Mouse (Mus musculus) heart, postnatal 25 days (tissue): ENCODE results near the gene Cebpzos. TPM values are rescaled to one million over a fixed set of nuclear protein-coding genes. Genes with fewer than 3 reads are reported as not detected.

ENCODE experiments used
- DNase-seq: peaks from one replicate; pipeline ENCODE4 v3.0.0; 2022; ENCODE audit warnings: low spot score
- intact Hi-C: fragments of 180-260 bp; cut with DNase I; formaldehyde crosslinking; loops from one replicate; pipeline ENCODE4 v1.15.1; 2025
- total RNA-seq, 2 experiments: library from RNA; stranded (reverse); gene quantifications; 2 replicates each; pipeline ENCODE4 v1.2.3; 2021

Cebpzos gene
- total RNA-seq, 2 experiments from 2014 or later = 54.9 to 58.6 TPM

- peak; percentile 93 for DNase-seq
- intact Hi-C loops = loop anchor here (2.0 to 5.0 kb wide), 3 partner anchors 54 to 99 kb away; partner anchors contain the start of genes Eif2ak2, Gpatch11, Heatr5b and Prkd3
Measured at GRCm38 (mm10) chr17:78936466-78937228, 20.3 kb downstream of the Cebpzos start, which contains the start of the genes Cebpz and Ndufaf7. Gene Cebpz, minus strand, starts transcription at chr17:78937066. Gene Ndufaf7, plus strand, starts transcription at chr17:78937136.

GRCm38 (mm10) chr17:78937229-78937853 is 21.0 kb downstream of the Cebpzos start:
- intact Hi-C loops = loop anchor here (2.0 to 5.0 kb wide), 3 partner anchors 55 to 100 kb away; partner anchors contain the start of genes Eif2ak2, Gpatch11, Heatr5b and Prkd3
- no peak for DNase-seq

GRCm38 (mm10) chr17:78938927-78939326 is 22.6 kb downstream of the Cebpzos start:
- DNase-seq = no peak
- intact Hi-C loops = loop anchor here (5.0 kb wide), 2 partner anchors 83 to 102 kb away; partner anchors contain the start of genes Gpatch11, Heatr5b and Prkd3

GRCm38 (mm10) chr17:78942579-78942978 is 26.3 kb downstream of the Cebpzos start:
- intact Hi-C loops = no loop called here
- no peak for DNase-seq

- no peak for DNase-seq
- intact Hi-C loops = no loop called here
Measured at GRCm38 (mm10) chr17:78951225-78951624, 34.9 kb downstream of the Cebpzos start.

GRCm38 (mm10) chr17:78952070-78952469 is 35.8 kb downstream of the Cebpzos start:
- DNase-seq = no peak
- intact Hi-C loops = no loop called here

GRCm38 (mm10) chr17:78953240-78953639 is 36.9 kb downstream of the Cebpzos start:
- no peak for DNase-seq
- intact Hi-C loops = no loop called here

GRCm38 (mm10) chr17:78959473-78959872 is 43.2 kb downstream of the Cebpzos start:
- DNase-seq = no peak
- intact Hi-C loops = no loop called here

GRCm38 (mm10) chr17:78964387-78964786 is 48.1 kb downstream of the Cebpzos start:
- intact Hi-C loops = no loop called here
- no peak for DNase-seq

- intact Hi-C loops = no loop called here
Measured at GRCm38 (mm10) chr17:78966092-78966883, 50.0 kb downstream of the Cebpzos start.

GRCm38 (mm10) chr17:78968500-78968899 is 52.2 kb downstream of the Cebpzos start:
- DNase-seq = no peak
- intact Hi-C loops = no loop called here

More at GRCm38 (mm10) chr17:78966092-78966883, 50.0 kb downstream of the Cebpzos start:
- no peak for DNase-seq

Other genes starting within 250 kb of the Cebpzos start
- gene Strn, start 179.3 kb upstream of the Cebpzos start, total RNA-seq = 10 to 100 TPM; 23.8 to 25.2 TPM
- gene Heatr5b, start 81.1 kb upstream of the Cebpzos start, total RNA-seq = 10 to 100 TPM; 38.6 to 43.0 TPM
- 10 to 100 TPM; 29.4 to 32.3 TPM for gene Gpatch11, start 80.9 kb upstream of the Cebpzos start, total RNA-seq
- gene Eif2ak2, start 33.9 kb upstream of the Cebpzos start, total RNA-seq = 1 to 10 TPM; 8.5 to 9.7 TPM
- gene Sult6b1, start 9.5 kb upstream of the Cebpzos start, total RNA-seq = not detected
- gene Cebpz, start 20.6 kb downstream of the Cebpzos start, total RNA-seq = 10 to 100 TPM; 18.9 to 19.2 TPM
- gene Ndufaf7, start 20.6 kb downstream of the Cebpzos start, total RNA-seq = 10 to 100 TPM; 47.3 to 48.6 TPM
- gene Prkd3, start 104.3 kb downstream of the Cebpzos start, total RNA-seq = 10 to 100 TPM; 16.5 to 19.8 TPM
- 1 to 10 TPM; 5.9 to 7.2 TPM for gene Qpct, start 135.4 kb downstream of the Cebpzos start, total RNA-seq